Comparison of ENCODE assay signal across 8 mouse cellular contexts in genomic region chr13:23517603-23518294, GRCm38 (mm10). TPM values are rescaled to one million over a fixed set of nuclear protein-coding genes. Genes with fewer than 3 reads are reported as not detected.
A peak's percentile ranks its signal among the peaks of the same experiment; 100 is the strongest.
DNase-seq lines count a peak whose midpoint lies in the region; ATAC-seq and TF ChIP-seq lines count a peak whose summit lies in the region.

No protein-coding gene starts in this region.

- no peak for TF ChIP-seq CTCF in spleen, adult 2 months (IDR thresholded peaks at IDR 0.05; ENCODE audit: extremely low read depth, insufficient read depth, insufficient read length, insufficient replicate concordance)

- peak; percentile 87 for ATAC-seq in embryonic facial prominence, embryonic 15.5 days (ENCODE audit: insufficient number of reproducible peaks, low FRiP score, low TSS enrichment, low read depth)
- peak; percentile 87 for ATAC-seq in limb, embryonic 13.5 days (ENCODE audit: low FRiP score, low read depth)
- ATAC-seq in midbrain, embryonic 15.5 days (replicated peaks), result peak; percentile 91

- TF ChIP-seq POLR2A in spleen, adult 2 months (IDR thresholded peaks at IDR 0.05; ENCODE audit: low read depth, low read length), result no peak

- peak; percentile 81 for DNase-seq in 3134 (ENCODE audit: extremely low read depth, insufficient read length, low spot score)
- DNase-seq in adrenal gland, postnatal 4 days (ENCODE audit: low spot score in 2 of 2), result peak; percentile 65 to 83
- DNase-seq in heart, adult 9 months (ENCODE audit: low spot score in 2 of 2), result peak; percentile 72 to 92
- DNase-seq in kidney, adult 9 months, result peak; percentile 94
- DNase-seq in spleen, adult 2 months (ENCODE audit: low read depth in 1 of 2, low spot score in 2 of 2), result peak; percentile 71 to 77

- H3K4me1 ChIP-seq in embryonic facial prominence, embryonic 15.5 days, result 0 out of 2 replicates have a peak, but pooled peaks cover 5% of the 10 kb centered on the region
- H3K4me1 ChIP-seq in limb, embryonic 13.5 days, result peaks cover 4% of the 10 kb centered on the region; the same call in 1 of the 2 replicates
- H3K4me1 ChIP-seq in midbrain, embryonic 15.5 days, result peaks cover 11% of the 10 kb centered on the region; the same call in 1 of the 2 replicates
- no peaks in the 10 kb centered on the region for H3K4me1 ChIP-seq in spleen, adult 2 months (ENCODE audit: control insufficient read depth, insufficient read depth, insufficient read length)

- no peaks in the 10 kb centered on the region for H3K27me3 ChIP-seq in embryonic facial prominence, embryonic 15.5 days
- H3K27me3 ChIP-seq in limb, embryonic 13.5 days, result no peaks in the 10 kb centered on the region
- no peaks in the 10 kb centered on the region for H3K27me3 ChIP-seq in midbrain, embryonic 15.5 days (replicated peaks)
- no peaks in the 10 kb centered on the region for H3K27me3 ChIP-seq in spleen, adult 2 months (ENCODE audit: control insufficient read depth, insufficient read depth, low read length)

- H3K4me2 ChIP-seq in embryonic facial prominence, embryonic 15.5 days (replicated peaks), result peak overlapping the region; percentile 82
- peak overlapping the region; percentile 68 for H3K4me2 ChIP-seq in limb, embryonic 13.5 days (replicated peaks)
- peak overlapping the region; percentile 67 for H3K4me2 ChIP-seq in midbrain, embryonic 15.5 days

- H3K9me3 ChIP-seq in embryonic facial prominence, embryonic 15.5 days (replicated peaks), result no peaks in the 10 kb centered on the region
- H3K9me3 ChIP-seq in limb, embryonic 13.5 days, result no peaks in the 10 kb centered on the region
- no peaks in the 10 kb centered on the region for H3K9me3 ChIP-seq in midbrain, embryonic 15.5 days

- WGBS in embryonic facial prominence, embryonic 15.5 days, result under 1% methylated on average over 27 of the region's 27 CpGs
- WGBS in limb, embryonic 13.5 days, result under 1% methylated on average over 27 of the region's 27 CpGs
- WGBS in midbrain, embryonic 15.5 days, result under 1% methylated on average over 27 of the region's 27 CpGs
- WGBS in spleen, adult 2 months, result under 1% methylated on average over 27 of the region's 27 CpGs

- peak overlapping the region; percentile 86 for H3K27ac ChIP-seq in embryonic facial prominence, embryonic 15.5 days (replicated peaks)
- peak overlapping the region; percentile 85 for H3K27ac ChIP-seq in limb, embryonic 13.5 days
- peak overlapping the region; percentile 13; the same call in 1 of the 2 replicates for H3K27ac ChIP-seq in midbrain, embryonic 15.5 days
- H3K27ac ChIP-seq in spleen, adult 2 months (ENCODE audit: insufficient read depth, low read length), result no peak overlapping the region

- H3K4me3 ChIP-seq in embryonic facial prominence, embryonic 15.5 days (replicated peaks), result peak overlapping the region; percentile 58
- peak overlapping the region; percentile 53 for H3K4me3 ChIP-seq in limb, embryonic 13.5 days
- H3K4me3 ChIP-seq in midbrain, embryonic 15.5 days, result peak overlapping the region; percentile 42
- H3K4me3 ChIP-seq in spleen, adult 2 months (ENCODE audit: extremely low read depth, insufficient read depth, insufficient read length), result peak overlapping the region; percentile 66

- no peaks in the 10 kb centered on the region for H3K36me3 ChIP-seq in embryonic facial prominence, embryonic 15.5 days
- no peaks in the 10 kb centered on the region for H3K36me3 ChIP-seq in limb, embryonic 13.5 days
- H3K36me3 ChIP-seq in midbrain, embryonic 15.5 days (replicated peaks), result no peaks in the 10 kb centered on the region
- no peaks in the 10 kb centered on the region for H3K36me3 ChIP-seq in spleen, adult 2 months (ENCODE audit: control insufficient read depth, insufficient read depth, low read length)

- 0 out of 2 replicates have a peak overlapping the region, but pooled peaks have one; percentile 28 for H3K9ac ChIP-seq in embryonic facial prominence, embryonic 15.5 days
- peak overlapping the region; percentile 66 for H3K9ac ChIP-seq in limb, embryonic 13.5 days
- H3K9ac ChIP-seq in midbrain, embryonic 15.5 days, result no peak overlapping the region

RNA-seq across cellular contexts. Expression of gene Hist1h4h, which starts 13.1 kb away (rescaled TPM):
- 1,000 to 10,000 TPM; 1,239 to 1,302 TPM for total RNA-seq in adrenal gland, postnatal 4 days (2021)
- polyA plus RNA-seq in embryonic facial prominence, embryonic 15.5 days (2015; fragmentation: Nextera tagmentation; extraction: Ambion mirVana), result 6.1 and 7.1 TPM in 2 replicates
- 4.1 and 8.4 TPM in 2 replicates for polyA plus RNA-seq in limb, embryonic 13.5 days (2015; fragmentation: Nextera tagmentation; extraction: Ambion mirVana)
- 3.3 and 5.1 TPM in 2 replicates for polyA plus RNA-seq in midbrain, embryonic 15.5 days (2015; fragmentation: Nextera tagmentation; extraction: Ambion mirVana)
- polyA plus RNA-seq in spleen, adult 2 months (2012; rRNA removed), result 26.5 and 53.6 TPM in 2 replicates

RNA-seq across cellular contexts. Expression of gene Hist1h2af, which starts 16.0 kb away (rescaled TPM):
- 100 to 1,000 TPM; 512 to 538 TPM for total RNA-seq in adrenal gland, postnatal 4 days (2021)
- polyA plus RNA-seq in embryonic facial prominence, embryonic 15.5 days (2015; fragmentation: Nextera tagmentation; extraction: Ambion mirVana), result 2.7 and 3.4 TPM in 2 replicates
- 9.3 and 10.0 TPM in 2 replicates for polyA plus RNA-seq in limb, embryonic 13.5 days (2015; fragmentation: Nextera tagmentation; extraction: Ambion mirVana)
- 0.69 TPM in 1 of 2 replicates, not detected in the other for polyA plus RNA-seq in midbrain, embryonic 15.5 days (2015; fragmentation: Nextera tagmentation; extraction: Ambion mirVana)
- polyA plus RNA-seq in spleen, adult 2 months (2012; rRNA removed), result 733 and 772 TPM in 2 replicates

RNA-seq across cellular contexts. Expression of gene Hist1h3g, which starts 17.5 kb away (rescaled TPM):
- total RNA-seq in adrenal gland, postnatal 4 days (2021), result 100 to 1,000 TPM; 144 to 196 TPM
- polyA plus RNA-seq in embryonic facial prominence, embryonic 15.5 days (2015; fragmentation: Nextera tagmentation; extraction: Ambion mirVana), result 3.2 and 5.3 TPM in 2 replicates
- polyA plus RNA-seq in limb, embryonic 13.5 days (2015; fragmentation: Nextera tagmentation; extraction: Ambion mirVana), result 9.8 and 10.9 TPM in 2 replicates
- 2.2 TPM in 1 of 2 replicates, not detected in the other for polyA plus RNA-seq in midbrain, embryonic 15.5 days (2015; fragmentation: Nextera tagmentation; extraction: Ambion mirVana)
- polyA plus RNA-seq in spleen, adult 2 months (2012; rRNA removed), result 34.4 and 52.1 TPM in 2 replicates

RNA-seq across cellular contexts. Expression of gene Hist1h2bh, which starts 25.4 kb away (rescaled TPM):
- 10 to 100 TPM; 29.4 to 38.7 TPM for total RNA-seq in adrenal gland, postnatal 4 days (2021)
- polyA plus RNA-seq in embryonic facial prominence, embryonic 15.5 days (2015; fragmentation: Nextera tagmentation; extraction: Ambion mirVana), result 1.0 and 1.1 TPM in 2 replicates
- polyA plus RNA-seq in limb, embryonic 13.5 days (2015; fragmentation: Nextera tagmentation; extraction: Ambion mirVana), result 0.74 and 1.0 TPM in 2 replicates
- 0.15 and 0.44 TPM in 2 replicates for polyA plus RNA-seq in midbrain, embryonic 15.5 days (2015; fragmentation: Nextera tagmentation; extraction: Ambion mirVana)
- 4.9 and 8.4 TPM in 2 replicates for polyA plus RNA-seq in spleen, adult 2 months (2012; rRNA removed)

RNA-seq across cellular contexts. Expression of gene Hist1h3f, which starts 26.1 kb away (rescaled TPM):
- 100 to 1,000 TPM; 150 to 177 TPM for total RNA-seq in adrenal gland, postnatal 4 days (2021)
- polyA plus RNA-seq in embryonic facial prominence, embryonic 15.5 days (2015; fragmentation: Nextera tagmentation; extraction: Ambion mirVana), result 0.25 and 0.37 TPM in 2 replicates
- polyA plus RNA-seq in limb, embryonic 13.5 days (2015; fragmentation: Nextera tagmentation; extraction: Ambion mirVana), result 1.5 and 1.7 TPM in 2 replicates
- 0.27 and 0.32 TPM in 2 replicates for polyA plus RNA-seq in midbrain, embryonic 15.5 days (2015; fragmentation: Nextera tagmentation; extraction: Ambion mirVana)
- polyA plus RNA-seq in spleen, adult 2 months (2012; rRNA removed), result 10.2 and 16.1 TPM in 2 replicates

Comparison
In these comparisons a context has a peak if more than half of its experiments do, and no peak if none do; other contexts are left out.
1. RNA of gene Hist1h2af, which starts 16.0 kb away (polyA plus RNA-seq): 733 to 772 TPM in spleen, adult 2 months; 9.3 to 10.0 TPM in limb, embryonic 13.5 days, 2.7 to 3.4 TPM in embryonic facial prominence, embryonic 15.5 days and 0.69 TPM in midbrain, embryonic 15.5 days; every median in the first group is over 10 times any median in the second.
2. Peak in every context shown above with its lines, with median percentiles within 50 percentile points of each other: DNase-seq, ATAC-seq, H3K4me2 ChIP-seq and H3K4me3 ChIP-seq.